Mouse (Mus musculus): ENCODE measurements around the gene Ttpal. TPM values are rescaled to one million over a fixed set of nuclear protein-coding genes. Genes with fewer than 3 reads are reported as not detected.

Gene Ttpal
- polyA plus RNA-seq (2012) = 25.6 and 45.3 TPM in 2 replicates

- TF ChIP-seq GATA1 (IDR thresholded peaks at IDR 0.05; ENCODE audit: low read length) = no peak
These were observed at the start of gene Ttpal for GRCm38 (mm10) chr2:163602101-163602971. Gene Ttpal (plus strand): TSS chr2:163602314.

GRCm38 (mm10) chr2:163552518-163552929 lies 49.6 kb upstream of the Ttpal start:
- no peak for TF ChIP-seq GATA1 (IDR thresholded peaks at IDR 0.05; ENCODE audit: low read length)

GRCm38 (mm10) chr2:163554425-163554982 lies 47.6 kb upstream of the Ttpal start:
- no peak for TF ChIP-seq GATA1 (IDR thresholded peaks at IDR 0.05; ENCODE audit: low read length)

- TF ChIP-seq GATA1 (IDR thresholded peaks at IDR 0.05; ENCODE audit: low read length) = no peak
These were observed 47.1 kb upstream of the Ttpal start for GRCm38 (mm10) chr2:163554996-163555395.

- TF ChIP-seq GATA1 (IDR thresholded peaks at IDR 0.05; ENCODE audit: low read length) = no peak
These were observed 46.7 kb upstream of the Ttpal start for GRCm38 (mm10) chr2:163555417-163555816.

- TF ChIP-seq GATA1 (IDR thresholded peaks at IDR 0.05; ENCODE audit: low read length) = no peak
These were observed 43.6 kb upstream of the Ttpal start for GRCm38 (mm10) chr2:163558548-163558947.

- no peak for TF ChIP-seq GATA1 (IDR thresholded peaks at IDR 0.05; ENCODE audit: low read length)
These were observed 42.9 kb upstream of the Ttpal start for GRCm38 (mm10) chr2:163559236-163559635.

- TF ChIP-seq GATA1 (IDR thresholded peaks at IDR 0.05; ENCODE audit: low read length) = no peak
These were observed 41.9 kb upstream of the Ttpal start for GRCm38 (mm10) chr2:163560247-163560646.

- no peak for TF ChIP-seq GATA1 (IDR thresholded peaks at IDR 0.05; ENCODE audit: low read length)
These were observed 40.7 kb upstream of the Ttpal start for GRCm38 (mm10) chr2:163561258-163561948.

GRCm38 (mm10) chr2:163564646-163565045 lies 37.5 kb upstream of the Ttpal start:
- no peak for TF ChIP-seq GATA1 (IDR thresholded peaks at IDR 0.05; ENCODE audit: low read length)

GRCm38 (mm10) chr2:163574321-163574720 lies 27.8 kb upstream of the Ttpal start:
- TF ChIP-seq GATA1 (IDR thresholded peaks at IDR 0.05; ENCODE audit: low read length) = no peak

- no peak for TF ChIP-seq GATA1 (IDR thresholded peaks at IDR 0.05; ENCODE audit: low read length)
These were observed 26.9 kb upstream of the Ttpal start for GRCm38 (mm10) chr2:163575248-163575647.

- TF ChIP-seq GATA1 (IDR thresholded peaks at IDR 0.05; ENCODE audit: low read length) = no peak
These were observed 24.1 kb upstream of the Ttpal start for GRCm38 (mm10) chr2:163577986-163578385.

GRCm38 (mm10) chr2:163580069-163580945 lies 21.8 kb upstream of the Ttpal start:
- TF ChIP-seq GATA1 (IDR thresholded peaks at IDR 0.05; ENCODE audit: low read length) = no peak
